Mouse (Mus musculus) 3134 (cell line): Measurements from ENCODE around the gene Rnps1.
"Not testable (repeated sequence)": the region's sequence is repeated elsewhere in the genome, so short reads cannot be mapped to it uniquely, and the experiment has no call there.

Experiments used
- DNase-seq: peaks from one replicate; pipeline ENCODE4 v3.0.0-alpha.2; 2011; ENCODE audit warnings: low spot score; ENCODE audit not compliant: insufficient read length; ENCODE audit errors: extremely low read depth

The Rnps1 gene

GRCm38 (mm10) chr17:24414230-24414976 lies at the start of gene Rnps1:
Gene Rnps1 (plus strand): TSS chr17:24414565.
- DNase-seq, result peak; percentile 100

- no peak for DNase-seq
Observed at GRCm38 (mm10) chr17:24365863-24366262, 48.5 kb upstream of the Rnps1 start.

GRCm38 (mm10) chr17:24375094-24375712 lies 39.2 kb upstream of the Rnps1 start:
- DNase-seq, result no peak

DNA sequence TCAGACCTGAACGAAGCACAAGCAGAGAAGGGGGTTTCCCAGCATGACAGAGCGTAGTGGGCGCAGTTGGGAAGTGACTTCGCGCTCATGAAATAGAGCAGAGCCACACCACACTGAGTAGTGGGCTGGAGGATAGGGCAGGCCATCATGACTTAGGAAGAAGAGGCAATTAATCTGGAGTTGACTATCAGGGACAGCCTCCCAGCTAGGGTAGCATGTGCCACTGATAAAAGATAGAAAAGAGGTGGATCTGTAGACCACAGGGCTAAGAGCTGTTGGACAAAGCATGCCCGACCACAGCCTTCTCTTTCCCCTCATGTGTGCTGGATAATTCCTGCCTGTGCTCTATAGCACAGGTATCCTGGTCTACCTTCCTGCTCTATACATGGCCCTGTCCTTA lies 38.5 kb upstream of the Rnps1 start:
- DNase-seq, result no peak

DNA sequence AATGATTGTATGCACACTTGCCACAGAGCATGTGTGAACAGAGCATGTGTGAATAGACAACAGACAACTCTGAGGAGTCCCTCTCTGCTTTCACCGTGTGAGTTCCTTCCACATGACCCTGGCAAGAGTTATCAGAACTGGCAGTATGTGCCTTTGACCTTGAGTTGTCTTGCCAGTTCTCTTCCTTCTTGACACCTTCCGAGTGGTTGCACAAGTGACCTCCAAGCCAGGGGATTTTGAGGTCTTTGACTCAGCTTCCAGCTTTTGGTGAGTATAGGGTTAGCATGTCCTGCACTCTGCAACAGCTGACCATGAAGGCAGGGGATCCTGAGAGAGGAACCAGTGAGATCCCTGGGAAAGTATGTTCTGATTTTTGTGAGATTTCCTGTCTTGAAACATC lies 35.9 kb upstream of the Rnps1 start:
- DNase-seq, result no peak

- no peak for DNase-seq
Observed at GRCm38 (mm10) chr17:24383789-24384188, 30.6 kb upstream of the Rnps1 start.

DNA sequence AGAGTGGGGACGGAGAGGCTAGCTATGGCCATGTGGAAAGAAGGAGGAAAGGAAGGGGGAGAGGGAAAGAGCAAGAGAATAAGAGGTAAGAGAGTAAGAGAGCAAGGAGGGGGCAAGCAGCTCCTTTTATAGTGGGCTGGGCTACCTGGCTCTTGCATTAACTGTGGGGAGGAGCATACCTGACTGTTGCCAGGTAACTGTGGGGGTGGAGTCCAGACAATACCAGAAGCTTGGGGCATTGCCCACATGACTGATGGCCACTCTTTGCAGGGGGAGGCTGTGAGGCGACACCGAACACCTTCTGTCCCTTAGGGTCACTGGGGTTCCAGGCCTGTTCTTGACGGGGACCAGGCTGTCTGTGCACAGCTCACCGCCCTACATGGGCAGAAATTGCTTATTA lies 25.7 kb upstream of the Rnps1 start:
- DNase-seq, result no peak

DNA sequence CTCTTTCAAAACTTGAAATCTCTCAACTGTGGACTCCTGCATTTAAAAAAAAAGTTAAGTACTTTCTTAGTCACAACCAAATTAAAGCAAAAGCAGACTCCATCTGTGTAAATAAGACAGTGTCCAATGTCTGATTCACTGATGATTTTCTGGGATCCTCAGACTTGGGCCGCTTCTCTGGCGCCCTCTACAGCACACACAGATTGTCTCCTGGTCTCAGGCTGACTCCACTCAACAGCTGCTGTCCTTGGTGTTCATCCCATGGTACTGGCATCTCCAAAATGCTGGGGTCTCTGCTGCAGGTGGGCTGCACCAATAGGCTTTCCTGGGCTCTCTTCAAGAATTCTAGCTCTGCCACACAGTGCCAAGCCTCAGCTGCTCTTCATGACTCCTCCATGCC lies 24.5 kb upstream of the Rnps1 start:
- no peak for DNase-seq

GRCm38 (mm10) chr17:24391149-24391548 lies 23.2 kb upstream of the Rnps1 start:
- DNase-seq, result no peak

DNA sequence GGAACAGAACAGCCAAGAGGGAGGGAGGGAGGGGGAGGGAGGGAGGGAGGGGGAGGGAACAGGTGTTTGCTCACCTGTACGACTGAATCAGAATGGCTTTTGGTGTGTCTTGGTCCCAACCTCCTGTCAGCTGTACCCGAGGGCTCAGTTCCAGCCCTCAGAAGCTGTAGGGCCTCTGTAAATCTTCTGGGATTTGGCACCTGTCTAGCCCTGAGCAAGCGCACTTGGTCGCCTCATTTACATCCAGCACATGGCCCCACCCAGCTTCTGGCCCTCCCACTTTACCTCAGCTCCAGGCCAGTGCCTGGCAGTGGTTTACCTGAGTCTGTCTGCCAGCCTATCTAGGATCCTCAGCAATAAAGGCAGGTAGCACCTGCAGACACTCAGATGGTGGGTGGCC lies 20.8 kb upstream of the Rnps1 start:
- DNase-seq, result no peak

DNA sequence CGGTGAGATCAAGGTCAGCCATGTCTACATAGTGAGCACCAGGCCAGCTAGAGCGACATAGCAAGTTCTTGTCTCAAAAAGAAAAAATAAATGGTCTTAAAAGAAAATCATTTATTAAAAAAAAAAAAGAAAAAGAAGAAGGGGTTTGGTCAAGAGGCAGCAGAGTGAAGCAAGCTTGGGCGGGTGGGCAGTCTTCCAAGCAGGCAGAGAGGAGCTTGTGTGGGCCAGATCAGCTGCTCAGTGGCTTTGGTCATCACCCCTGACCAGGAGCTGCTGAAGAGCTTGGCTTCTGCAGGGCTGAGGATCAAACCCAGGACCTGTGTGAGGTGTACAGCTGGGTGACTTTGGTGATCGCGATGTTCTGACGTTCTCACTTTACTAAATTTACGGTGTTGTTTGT lies 19.9 kb upstream of the Rnps1 start:
- no peak for DNase-seq

GRCm38 (mm10) chr17:24402371-24402770 lies 12.0 kb upstream of the Rnps1 start:
- DNase-seq, result no peak

DNA sequence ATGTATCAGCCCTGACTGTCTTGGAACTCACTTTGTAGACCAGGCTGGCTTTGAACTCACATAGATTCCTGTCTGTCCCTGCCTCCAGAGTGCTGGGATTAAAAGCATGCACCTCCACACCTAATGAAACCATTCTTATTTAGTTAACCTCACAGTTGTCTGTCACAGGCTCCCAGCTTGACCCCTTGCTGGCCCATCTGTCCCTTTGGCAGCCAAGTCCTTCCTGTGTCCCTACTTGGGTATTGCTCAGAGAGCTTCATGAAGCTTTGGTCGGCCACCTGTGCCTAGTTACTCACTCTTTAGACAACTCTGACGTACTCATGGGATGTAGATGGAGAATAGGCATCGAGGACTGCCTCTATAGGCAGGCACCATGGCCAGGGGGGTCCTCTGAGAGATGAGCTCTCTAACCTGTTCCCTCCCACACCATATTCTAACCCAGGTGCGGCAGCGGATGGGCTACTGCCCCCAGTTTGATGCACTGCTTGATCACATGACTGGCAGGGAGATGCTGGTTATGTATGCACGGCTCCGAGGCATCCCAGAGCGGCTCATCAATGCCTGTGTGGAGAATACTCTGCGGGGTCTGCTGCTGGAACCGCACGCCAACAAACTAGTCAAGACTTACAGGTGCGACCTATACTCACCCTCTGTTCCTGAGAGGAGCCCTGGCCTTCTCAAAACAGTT lies 7.1 kb upstream of the Rnps1 start:
- DNase-seq, result no peak

- no peak for DNase-seq
Observed at GRCm38 (mm10) chr17:24413557-24414211, 681 bp upstream of the Rnps1 start.

DNA sequence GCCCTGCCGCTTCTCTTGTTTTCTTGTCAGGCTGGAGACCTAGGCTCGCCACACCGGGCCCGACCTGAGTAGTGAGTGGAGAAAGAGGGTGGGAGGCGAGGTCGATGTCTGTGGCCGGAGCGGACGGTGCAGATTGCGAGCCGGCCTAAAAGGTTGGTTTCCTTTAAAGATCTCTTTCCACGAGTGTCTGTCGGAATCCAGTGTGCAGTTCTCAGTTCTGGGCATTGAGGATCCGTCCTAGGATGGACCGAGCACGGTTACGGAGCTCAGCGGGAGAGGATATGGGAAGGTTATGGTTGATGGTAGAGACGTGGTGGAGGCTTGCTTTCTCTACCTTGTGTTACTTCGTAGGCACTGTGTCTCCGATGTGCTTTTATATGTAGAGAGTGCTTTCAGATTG lies 646 bp downstream of the Rnps1 start:
- no peak for DNase-seq

DNA sequence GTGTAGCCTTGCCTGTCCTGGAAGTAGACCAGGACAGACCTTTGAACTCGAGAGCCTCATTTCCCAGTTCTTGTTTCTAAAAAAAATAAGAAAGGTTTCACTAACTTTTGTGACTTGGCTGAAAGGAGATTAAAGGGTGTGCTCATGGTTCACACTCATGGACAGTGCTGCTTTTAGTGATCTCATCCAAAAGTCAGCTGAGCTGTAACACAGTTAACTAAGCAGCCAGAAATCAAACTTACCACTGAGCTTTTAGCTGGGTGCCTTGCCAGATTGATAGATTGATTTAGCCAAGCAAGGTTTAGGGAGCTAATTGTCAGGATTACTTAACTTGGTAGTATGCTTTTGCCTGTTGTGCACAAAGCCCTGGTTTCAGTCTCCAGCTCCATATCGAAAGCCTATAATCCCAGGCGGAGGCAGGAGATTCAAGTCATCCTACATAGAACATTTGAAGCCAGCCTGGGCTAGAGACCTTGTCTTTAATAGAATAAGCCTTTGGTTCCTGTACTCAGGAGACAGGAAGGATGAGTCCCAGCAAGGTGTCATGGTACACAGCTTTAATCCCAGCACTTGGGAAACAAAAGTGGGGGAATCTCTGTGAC lies 1.8 kb downstream of the Rnps1 start:
- DNase-seq, result no peak

- DNase-seq, result no peak
Observed at GRCm38 (mm10) chr17:24423114-24423513, 8.7 kb downstream of the Rnps1 start.

DNA sequence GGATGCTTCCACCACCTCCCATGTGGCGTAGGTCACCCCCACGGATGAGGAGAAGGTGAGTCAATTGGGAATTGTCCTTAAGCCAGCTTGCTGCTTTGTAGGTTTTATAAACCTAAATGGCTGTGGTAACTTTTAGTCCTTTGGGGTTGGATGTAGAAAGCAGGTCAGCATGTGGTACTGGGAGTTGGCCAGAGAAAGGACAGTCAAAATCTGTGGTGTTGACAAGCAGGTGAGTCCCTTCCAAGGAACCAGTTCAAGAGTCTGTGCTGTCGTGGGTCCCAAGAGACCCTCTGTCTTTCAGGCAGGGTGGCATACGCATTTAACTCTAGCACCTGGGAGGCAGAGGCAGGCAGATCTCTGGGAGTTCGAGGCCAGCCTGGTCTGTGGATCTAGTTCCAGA lies 10.1 kb downstream of the Rnps1 start:
- no peak for DNase-seq

- DNase-seq, result not testable (repeated sequence)
Observed at GRCm38 (mm10) chr17:24425326-24425725, 11.0 kb downstream of the Rnps1 start.

- no peak for DNase-seq
Observed at GRCm38 (mm10) chr17:24425905-24426304, 11.5 kb downstream of the Rnps1 start.
